Mouse (Mus musculus) forebrain, embryonic 14.5 days (tissue): Measurements from ENCODE around the gene Nectin3. TPM values are rescaled to one million over a fixed set of nuclear protein-coding genes. Genes with fewer than 3 reads are reported as not detected.
A peak's percentile ranks its signal among the peaks of the same experiment; 100 is the strongest.

Experiments
- ATAC-seq: fragments of 200-750 bp; cut with Nextera tagmentation; 2 replicates; pipeline ENCODE4 v1.8.0; 2017; ENCODE audit warnings: mild to moderate bottlenecking, moderate library complexity
- DNase-seq: peaks from one replicate; pipeline ENCODE4 v3.0.0-alpha.2; 2015; ENCODE audit warnings: low spot score
- H3K27ac ChIP-seq: fragments of 300-500 bp; sonication (generic); 2 replicates; pipeline ENCODE4 v1.5.1; 2014; ENCODE audit warnings: low read depth, mild to moderate bottlenecking, control low read depth, low read length, moderate library complexity
- H3K27me3 ChIP-seq: fragments of 300-500 bp; sonication (generic); replicated peaks from 2 replicates; pipeline ENCODE4 v1.6.1; 2014; ENCODE audit warnings: low read length, control low read depth, mixed read lengths; ENCODE audit not compliant: control insufficient read depth, insufficient read depth
- H3K36me3 ChIP-seq: fragments of 300-500 bp; sonication (generic); 2 replicates; pipeline ENCODE4 v1.6.1; 2014; ENCODE audit warnings: low read length, control low read depth; ENCODE audit not compliant: control insufficient read depth, insufficient read depth
- H3K4me1 ChIP-seq: fragments of 300-500 bp; sonication (generic); 2 replicates; pipeline ENCODE4 v1.6.1; 2014; ENCODE audit warnings: antibody characterized with exemption, low read length, control low read depth; ENCODE audit not compliant: control insufficient read depth, insufficient read depth
- H3K4me2 ChIP-seq: fragments of 300-500 bp; sonication (generic); 2 replicates; pipeline ENCODE4 v1.6.1; 2014; ENCODE audit warnings: mild to moderate bottlenecking, control low read depth, low read length
- H3K4me3 ChIP-seq: fragments of 300-500 bp; sonication (generic); 2 replicates; pipeline ENCODE4 v1.5.1; 2014; ENCODE audit warnings: low read depth, low read length, control low read depth
- H3K9ac ChIP-seq: fragments of 300-500 bp; sonication (generic); 2 replicates; pipeline ENCODE4 v1.6.1; 2014; ENCODE audit warnings: mild to moderate bottlenecking, low read length, control low read depth, moderate library complexity
- H3K9me3 ChIP-seq: fragments of 300-500 bp; sonication (generic); replicated peaks from 2 replicates; pipeline ENCODE4 v1.6.1; 2016; ENCODE audit warnings: low read length, control low read depth, mixed read lengths; ENCODE audit not compliant: control insufficient read depth
- WGBS: fragments of 180-500 bp; shearing (Covaris S2); extraction: QIAGEN DNeasy Blood & Tissue Kit; methylation state at CpG from one replicate; pipeline ENCODE4 v1.1.7; 2014; 5-methylcytosine and 5-hydroxymethylcytosine counted together
- polyA plus RNA-seq: library from polyadenylated mRNA; unstranded; fragments of >200 nt; fragmentation: Nextera tagmentation; extraction: Ambion mirVana; gene quantifications from 2 replicates; pipeline ENCODE4 v1.2.1, GENCODE M21; 2014

Nectin3 gene
- polyA plus RNA-seq, result 10.2 and 13.6 TPM in 2 replicates

DNA sequence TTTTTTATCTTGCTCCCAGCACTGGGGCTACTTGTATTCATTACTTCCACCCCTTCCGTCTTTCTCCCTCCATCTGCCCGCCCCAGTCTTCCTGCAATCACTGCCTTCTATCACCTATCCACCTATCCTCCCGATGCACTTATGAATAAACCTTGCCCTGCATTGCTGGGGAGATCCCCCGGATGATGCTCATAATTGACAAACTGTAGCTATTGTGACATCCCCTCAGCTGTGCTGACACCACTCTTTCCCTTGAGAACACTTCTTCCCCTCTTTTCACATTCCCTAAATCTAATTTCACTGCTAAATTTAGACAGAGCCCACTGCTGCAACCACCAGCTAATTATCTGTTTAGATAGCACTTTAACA, at the start of gene Nectin3:
TSS of gene Nectin3 (minus strand) at position 105 of the 369 bp plus-strand sequence.
- whole genome bisulfite sequencing, result 1% methylated on average over 4 of the region's 4 CpGs
- H3K27me3 ChIP-seq, result no peaks in the 10 kb centered on the region
- no peaks in the 10 kb centered on the region for H3K9me3 ChIP-seq
- DNase-seq, result peak; percentile 29
- peak within 1 kb of the TSS; percentile 93 for H3K9ac ChIP-seq
- peak within 1 kb of the TSS; percentile 90 for H3K27ac ChIP-seq
- H3K4me3 ChIP-seq, result peak within 1 kb of the TSS; percentile 90
- no peaks in the 10 kb centered on the region for H3K36me3 ChIP-seq
- H3K4me1 ChIP-seq, result peaks cover 4% of the 10 kb centered on the region; the same call in 1 of the 2 replicates
- no peak for ATAC-seq
- peak within 1 kb of the TSS; percentile 93 for H3K4me2 ChIP-seq

DNA sequence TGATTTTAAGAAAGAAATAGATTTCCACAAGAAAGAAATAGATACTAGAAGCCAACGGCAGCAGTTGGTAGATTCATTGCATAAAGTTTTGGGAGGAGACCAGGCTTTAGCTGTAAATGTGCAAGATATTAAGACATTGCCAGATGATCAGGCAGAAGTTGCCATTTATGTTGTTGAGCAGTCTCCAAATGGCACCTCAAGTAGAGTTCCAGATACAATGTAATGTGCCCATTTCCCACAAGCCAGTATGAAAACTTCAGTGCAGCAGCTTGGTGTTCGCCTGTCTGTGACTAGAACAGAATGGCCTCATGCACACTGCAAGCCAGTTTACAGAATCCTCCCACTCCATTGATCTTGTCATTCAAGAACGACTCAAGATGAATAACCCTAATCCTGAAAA, 39.8 kb upstream of the Nectin3 start:
- Histone ChIP-seq H3K4me1 (no peaks in the 10 kb centered on the region), H3K9me3 (no peaks in the 10 kb centered on the region), H3K4me3 (no peak overlapping the region), H3K36me3 (no peaks in the 10 kb centered on the region), H3K27me3 (no peaks in the 10 kb centered on the region), H3K9ac (no peak overlapping the region), H3K4me2 (no peak overlapping the region), H3K27ac (no peak overlapping the region)
- ATAC-seq (no peak), DNase-seq (peak; percentile 7)
- 71% methylated on average over 3 of the region's 3 CpGs for whole genome bisulfite sequencing

DNA sequence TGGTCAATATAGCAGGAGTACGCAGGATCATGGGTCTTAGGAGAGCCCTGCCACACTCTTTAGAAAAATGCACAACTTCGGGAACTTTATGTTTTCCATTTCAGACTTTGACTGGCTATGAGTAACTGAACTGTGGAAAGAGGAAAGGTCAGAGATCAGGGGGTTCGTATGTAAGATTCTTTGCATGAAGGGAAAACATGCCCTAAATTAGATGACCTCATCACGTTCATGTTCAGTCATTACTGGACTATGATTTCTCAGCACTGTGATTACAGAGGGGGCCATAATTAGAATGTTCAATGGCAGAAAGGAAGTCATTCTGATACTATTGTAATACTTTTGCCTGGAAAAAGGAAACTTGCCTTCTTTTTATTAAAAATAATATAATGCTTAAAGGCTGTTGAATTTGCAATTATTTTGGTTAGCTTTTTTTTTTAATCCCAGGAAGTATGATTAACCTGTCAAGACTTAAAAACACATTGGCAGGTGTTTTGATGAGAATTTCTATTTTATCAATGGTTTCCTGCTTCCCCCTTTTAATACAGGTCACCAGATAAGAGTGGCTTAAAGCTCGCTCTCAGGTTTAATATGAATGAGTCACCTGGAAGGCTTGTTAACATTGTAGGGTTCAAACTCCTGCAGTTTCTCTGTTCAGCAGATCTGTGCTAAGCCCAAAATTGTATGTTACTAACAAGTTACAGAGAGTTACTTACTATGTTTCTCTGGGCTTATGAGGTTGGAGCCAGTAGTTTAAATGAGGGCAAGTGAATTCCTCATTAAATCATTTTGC, 34.3 kb upstream of the Nectin3 start:
- DNase-seq (no peak), ATAC-seq (no peak)
- 85% methylated on average over 5 of the region's 5 CpGs for WGBS
- no peaks in the 10 kb centered on the region for H3K27me3 ChIP-seq
- H3K9ac ChIP-seq, result no peak overlapping the region
- no peaks in the 10 kb centered on the region for H3K36me3 ChIP-seq
- H3K27ac ChIP-seq, result no peak overlapping the region
- no peaks in the 10 kb centered on the region for H3K4me1 ChIP-seq
- no peak overlapping the region for H3K4me2 ChIP-seq
- no peak overlapping the region for H3K4me3 ChIP-seq
- H3K9me3 ChIP-seq, result no peaks in the 10 kb centered on the region

DNA sequence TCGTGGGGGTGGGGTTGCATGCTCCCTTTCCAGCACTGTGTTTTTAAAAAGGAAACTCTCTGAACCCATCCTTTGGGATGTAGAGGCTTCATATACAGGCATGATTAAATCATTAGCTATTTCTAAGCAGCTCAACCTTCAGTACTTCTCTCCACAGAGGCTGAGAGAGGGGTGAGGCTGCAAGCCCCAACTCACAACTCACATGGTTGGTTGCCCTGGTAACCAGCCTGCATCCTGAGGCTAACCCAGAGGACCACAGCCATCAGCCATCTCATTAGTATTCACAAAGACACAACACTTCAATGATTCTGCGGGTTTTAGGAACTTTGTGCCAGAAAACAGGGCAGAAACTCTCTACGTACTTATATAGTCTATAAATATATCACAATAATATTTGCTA, 32.7 kb upstream of the Nectin3 start:
- no peaks in the 10 kb centered on the region for H3K27me3 ChIP-seq
- no peaks in the 10 kb centered on the region for H3K9me3 ChIP-seq
- no peak overlapping the region for H3K9ac ChIP-seq
- no peak overlapping the region for H3K4me3 ChIP-seq
- no peaks in the 10 kb centered on the region for H3K36me3 ChIP-seq
- peak; percentile 65; the same call in 1 of the 2 replicates for ATAC-seq
- WGBS, result 30% methylated on average over 3 of the region's 3 CpGs
- no peak overlapping the region for H3K27ac ChIP-seq
- no peak overlapping the region for H3K4me2 ChIP-seq
- H3K4me1 ChIP-seq, result no peaks in the 10 kb centered on the region
- peak; percentile 46 for DNase-seq

DNA sequence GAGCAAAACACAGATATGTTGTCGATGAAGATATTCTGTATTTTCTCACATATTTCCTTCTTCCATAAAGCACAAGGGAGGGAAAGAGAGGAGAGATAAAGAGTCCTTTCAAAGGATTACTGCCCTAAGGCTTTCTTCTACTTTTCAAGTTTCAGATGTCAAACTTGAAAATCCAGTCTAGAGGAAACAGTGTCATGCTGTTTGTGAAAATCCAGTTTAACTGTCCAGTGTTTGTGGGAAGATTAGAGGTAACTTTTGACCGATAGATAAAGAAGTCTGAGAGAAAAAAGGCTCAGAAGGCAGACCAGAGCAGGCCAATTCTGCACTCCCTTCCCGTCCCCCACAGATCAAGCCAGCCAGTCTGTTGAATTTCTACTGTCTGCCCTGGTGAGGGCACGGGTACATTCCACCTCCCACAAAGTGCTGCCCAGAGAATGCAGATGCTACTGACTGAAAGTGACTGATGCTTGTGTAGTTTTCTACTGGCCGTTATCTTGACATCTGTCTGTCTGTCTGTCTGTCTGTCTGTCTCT, 22.6 kb upstream of the Nectin3 start:
- Histone ChIP-seq H3K27me3 (no peaks in the 10 kb centered on the region), H3K9ac (no peak overlapping the region), H3K4me2 (no peak overlapping the region), H3K9me3 (no peaks in the 10 kb centered on the region), H3K4me3 (no peak overlapping the region), H3K27ac (no peak overlapping the region), H3K36me3 (no peaks in the 10 kb centered on the region), H3K4me1 (no peaks in the 10 kb centered on the region)
- DNase-seq (no peak), ATAC-seq (no peak)
- WGBS, result 76% methylated on average over 5 of the region's 5 CpGs

GRCm38 (mm10) chr16:46519606-46520005, 21.3 kb upstream of the Nectin3 start:
- H3K36me3 ChIP-seq, result no peaks in the 10 kb centered on the region
- no peaks in the 10 kb centered on the region for H3K4me1 ChIP-seq
- H3K27me3 ChIP-seq, result no peaks in the 10 kb centered on the region
- H3K9ac ChIP-seq, result no peak overlapping the region
- DNase-seq (no peak), ATAC-seq (no peak)
- WGBS, result 87% methylated on average over 2 of the region's 2 CpGs
- no peak overlapping the region for H3K27ac ChIP-seq
- H3K4me2 ChIP-seq, result no peak overlapping the region
- no peaks in the 10 kb centered on the region for H3K9me3 ChIP-seq
- H3K4me3 ChIP-seq, result no peak overlapping the region

- Histone ChIP-seq H3K4me1 (no peaks in the 10 kb centered on the region), H3K4me2 (no peak overlapping the region), H3K36me3 (no peaks in the 10 kb centered on the region), H3K27ac (no peak overlapping the region), H3K4me3 (no peak overlapping the region), H3K27me3 (no peaks in the 10 kb centered on the region), H3K9ac (no peak overlapping the region), H3K9me3 (no peaks in the 10 kb centered on the region)
- ATAC-seq, result no peak
- no peak for DNase-seq
- 92% methylated on average over 3 of the region's 3 CpGs for WGBS
Observed at GRCm38 (mm10) chr16:46507944-46508333, 9.6 kb upstream of the Nectin3 start.

GRCm38 (mm10) chr16:46507260-46507943, 9.1 kb upstream of the Nectin3 start:
- Histone ChIP-seq H3K9ac (no peak overlapping the region), H3K27me3 (no peaks in the 10 kb centered on the region), H3K9me3 (no peaks in the 10 kb centered on the region), H3K4me3 (no peak overlapping the region), H3K36me3 (no peaks in the 10 kb centered on the region), H3K4me1 (no peaks in the 10 kb centered on the region), H3K27ac (no peak overlapping the region), H3K4me2 (no peak overlapping the region)
- WGBS, result 54% methylated on average over 3 of the region's 3 CpGs
- ATAC-seq (no peak), DNase-seq (no peak)

DNA sequence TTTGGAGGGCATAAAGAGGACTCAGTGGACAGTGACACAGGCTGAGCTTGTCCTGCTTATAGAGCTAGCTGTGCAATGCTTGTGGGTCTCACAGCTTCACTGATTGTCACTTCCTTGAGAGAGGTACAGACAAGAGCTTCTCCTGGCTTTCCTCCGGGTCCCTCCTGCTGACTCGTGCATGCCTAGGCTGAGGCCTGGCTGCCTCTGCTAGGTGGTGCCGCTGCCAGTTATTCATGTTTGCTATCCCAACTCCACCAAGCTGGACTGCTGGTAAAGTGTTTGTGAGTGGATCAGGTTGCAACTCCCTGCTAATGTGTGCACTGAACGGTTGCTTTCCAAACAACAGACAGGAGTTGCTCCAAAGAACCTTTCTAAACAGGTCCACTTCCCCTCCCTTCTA, 5.7 kb upstream of the Nectin3 start:
- no peaks in the 10 kb centered on the region for H3K36me3 ChIP-seq
- no peaks in the 10 kb centered on the region for H3K9me3 ChIP-seq
- no peak overlapping the region for H3K4me2 ChIP-seq
- no peak for DNase-seq
- H3K9ac ChIP-seq, result no peak overlapping the region
- 82% methylated on average over 4 of the region's 4 CpGs for WGBS
- no peak overlapping the region for H3K27ac ChIP-seq
- H3K4me3 ChIP-seq, result no peak overlapping the region
- H3K4me1 ChIP-seq, result no peaks in the 10 kb centered on the region
- no peak for ATAC-seq
- H3K27me3 ChIP-seq, result no peaks in the 10 kb centered on the region
